Mouse (Mus musculus): Measurements from ENCODE around the gene Krt78. TPM values are rescaled to one million over a fixed set of nuclear protein-coding genes. Genes with fewer than 3 reads are reported as not detected.

Gene Krt78
- polyA plus RNA-seq (2015; fragmentation: Nextera tagmentation; extraction: Ambion mirVana), result not detected in 2 replicates

GRCm38 (mm10) chr15:101954187-101954586, at the start of gene Krt78:
Gene Krt78, minus strand, starts transcription at chr15:101954287.

GRCm38 (mm10) chr15:101940274-101940829, 13.7 kb downstream of the Krt78 start, which contains the start of gene Krt79:
Gene Krt79, minus strand, starts transcription at chr15:101940324.

GRCm38 (mm10) chr15:101924635-101925034, 29.5 kb downstream of the Krt78 start, which contains the start of gene Krt4:
Gene Krt4, minus strand, starts transcription at chr15:101924735.

Other genes starting within 250 kb of the Krt78 start
- 0.06 and 0.11 TPM in 2 replicates for gene Krt5, start 241.4 kb downstream of the Krt78 start, polyA plus RNA-seq (2015; fragmentation: Nextera tagmentation; extraction: Ambion mirVana)
- not detected in 2 replicates for gene Krt71, start 211.2 kb downstream of the Krt78 start, polyA plus RNA-seq (2015; fragmentation: Nextera tagmentation; extraction: Ambion mirVana)
- not detected in 2 replicates for gene Krt72, start 167.8 kb downstream of the Krt78 start, polyA plus RNA-seq (2015; fragmentation: Nextera tagmentation; extraction: Ambion mirVana)
- not detected in 2 replicates for gene Krt73, start 151.9 kb downstream of the Krt78 start, polyA plus RNA-seq (2015; fragmentation: Nextera tagmentation; extraction: Ambion mirVana)
- gene Krt2, start 136.1 kb downstream of the Krt78 start, polyA plus RNA-seq (2015; fragmentation: Nextera tagmentation; extraction: Ambion mirVana), result not detected in 2 replicates
- 0.40 and 0.72 TPM in 2 replicates for gene Krt1, start 103.5 kb downstream of the Krt78 start, polyA plus RNA-seq (2015; fragmentation: Nextera tagmentation; extraction: Ambion mirVana)
- not detected in 2 replicates for gene Krt77, start 84.6 kb downstream of the Krt78 start, polyA plus RNA-seq (2015; fragmentation: Nextera tagmentation; extraction: Ambion mirVana)
- not detected in 2 replicates for gene Krt76, start 61.4 kb downstream of the Krt78 start, polyA plus RNA-seq (2015; fragmentation: Nextera tagmentation; extraction: Ambion mirVana)
- 0.59 and 1.5 TPM in 2 replicates for gene Krt4, start 29.6 kb downstream of the Krt78 start, polyA plus RNA-seq (2015; fragmentation: Nextera tagmentation; extraction: Ambion mirVana)
- 0.12 and 0.16 TPM in 2 replicates for gene Krt79, start 14.0 kb downstream of the Krt78 start, polyA plus RNA-seq (2015; fragmentation: Nextera tagmentation; extraction: Ambion mirVana)
- 9.5 and 10.6 TPM in 2 replicates for gene Krt8, start 50.2 kb upstream of the Krt78 start, polyA plus RNA-seq (2015; fragmentation: Nextera tagmentation; extraction: Ambion mirVana)
- gene Krt18, start 73.9 kb upstream of the Krt78 start, polyA plus RNA-seq (2015; fragmentation: Nextera tagmentation; extraction: Ambion mirVana), result 6.5 and 7.8 TPM in 2 replicates
- 65.4 and 69.7 TPM in 2 replicates for gene Eif4b, start 119.5 kb upstream of the Krt78 start, polyA plus RNA-seq (2015; fragmentation: Nextera tagmentation; extraction: Ambion mirVana)
- gene Tns2, start 146.1 kb upstream of the Krt78 start, polyA plus RNA-seq (2015; fragmentation: Nextera tagmentation; extraction: Ambion mirVana), result 12.3 and 17.0 TPM in 2 replicates
- 12.9 and 13.5 TPM in 2 replicates for gene Spryd3, start 181.9 kb upstream of the Krt78 start, polyA plus RNA-seq (2015; fragmentation: Nextera tagmentation; extraction: Ambion mirVana)
- 38.6 and 49.8 TPM in 2 replicates for gene Igfbp6, start 190.1 kb upstream of the Krt78 start, polyA plus RNA-seq (2015; fragmentation: Nextera tagmentation; extraction: Ambion mirVana)
- 3.5 and 3.6 TPM in 2 replicates for gene Soat2, start 196.2 kb upstream of the Krt78 start, polyA plus RNA-seq (2015; fragmentation: Nextera tagmentation; extraction: Ambion mirVana)
- gene Zfp740, start 249.0 kb upstream of the Krt78 start, polyA plus RNA-seq (2015; fragmentation: Nextera tagmentation; extraction: Ambion mirVana), result 22.1 and 24.1 TPM in 2 replicates